Mouse (Mus musculus): Measurements from ENCODE around the gene Gm3625. TPM values are rescaled to one million over a fixed set of nuclear protein-coding genes. Genes with fewer than 3 reads are reported as not detected.
"Not testable (repeated sequence)": the region's sequence is repeated elsewhere in the genome, so short reads cannot be mapped to it uniquely, and the experiment has no call there.

Gm3625 gene
- total and polyA plus RNA-seq, 2 experiments from 2014 or later, result not detected

DNA sequence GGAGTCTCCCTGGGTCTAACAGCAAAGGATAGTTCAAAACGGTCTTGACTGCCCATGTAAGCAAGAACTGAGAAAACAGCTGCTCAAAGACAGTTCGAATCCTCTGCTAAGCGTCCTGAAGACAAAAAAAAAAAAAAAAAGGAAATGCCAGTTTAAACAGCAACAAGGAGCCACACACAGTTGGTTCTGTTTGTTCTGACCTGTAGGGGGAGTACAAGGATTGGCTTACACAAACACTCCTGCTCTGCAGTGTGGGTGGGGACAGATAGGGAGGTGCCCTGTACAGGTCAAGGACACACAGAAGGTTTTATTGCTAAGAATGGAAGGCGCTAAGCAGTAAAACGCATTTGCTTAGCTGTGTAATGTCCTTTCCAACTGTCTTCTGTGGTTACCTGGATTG, 20.9 kb downstream of the Gm3625 start:
- DNase-seq (ENCODE audit: low spot score) (peak; percentile 50), ATAC-seq (ENCODE audit: low FRiP score) (no peak)
- Histone ChIP-seq H3K27me3 (ENCODE audit: insufficient read depth, low read length) (no peaks in the 10 kb centered on the region), H3K4me2 (ENCODE audit: low read depth, low read length, poor library complexity, severe bottlenecking) (no peak overlapping the region), H3K9ac (replicated peaks; ENCODE audit: low read length, poor library complexity, severe bottlenecking) (no peak overlapping the region), H3K9me3 (ENCODE audit: low read length) (no peaks in the 10 kb centered on the region), H3K4me1 (ENCODE audit: insufficient read depth, low read length) (no peaks in the 10 kb centered on the region), H3K36me3 (ENCODE audit: insufficient read depth, low read length) (no peaks in the 10 kb centered on the region), H3K27ac (ENCODE audit: low read depth, low read length) (no peak overlapping the region), H3K4me3 (ENCODE audit: low read depth, low read length) (no peak overlapping the region)
- WGBS, result 38% methylated on average over 5 of the region's 5 CpGs
- peak; percentile 56 for TF ChIP-seq CTCF (IDR thresholded peaks at IDR 0.05)

GRCm38 (mm10) chr12:4558475-4559279, 34.0 kb downstream of the Gm3625 start:
- no peak overlapping the region for H3K4me3 ChIP-seq (ENCODE audit: low read depth, low read length)
- no peak for DNase-seq (ENCODE audit: low spot score)
- H3K9me3 ChIP-seq (ENCODE audit: low read length), result no peaks in the 10 kb centered on the region
- ATAC-seq (ENCODE audit: low FRiP score), result no peak
- H3K9ac ChIP-seq (replicated peaks; ENCODE audit: low read length, poor library complexity, severe bottlenecking), result no peak overlapping the region
- H3K27ac ChIP-seq (ENCODE audit: low read depth, low read length), result no peak overlapping the region
- H3K36me3 ChIP-seq (ENCODE audit: insufficient read depth, low read length), result no peaks in the 10 kb centered on the region
- 79% methylated on average over 9 of the region's 9 CpGs for WGBS
- no peak for TF ChIP-seq CTCF (IDR thresholded peaks at IDR 0.05)
- H3K27me3 ChIP-seq (ENCODE audit: insufficient read depth, low read length), result no peaks in the 10 kb centered on the region
- H3K4me2 ChIP-seq (ENCODE audit: low read depth, low read length, poor library complexity, severe bottlenecking), result no peak overlapping the region
- no peaks in the 10 kb centered on the region for H3K4me1 ChIP-seq (ENCODE audit: insufficient read depth, low read length)

DNA sequence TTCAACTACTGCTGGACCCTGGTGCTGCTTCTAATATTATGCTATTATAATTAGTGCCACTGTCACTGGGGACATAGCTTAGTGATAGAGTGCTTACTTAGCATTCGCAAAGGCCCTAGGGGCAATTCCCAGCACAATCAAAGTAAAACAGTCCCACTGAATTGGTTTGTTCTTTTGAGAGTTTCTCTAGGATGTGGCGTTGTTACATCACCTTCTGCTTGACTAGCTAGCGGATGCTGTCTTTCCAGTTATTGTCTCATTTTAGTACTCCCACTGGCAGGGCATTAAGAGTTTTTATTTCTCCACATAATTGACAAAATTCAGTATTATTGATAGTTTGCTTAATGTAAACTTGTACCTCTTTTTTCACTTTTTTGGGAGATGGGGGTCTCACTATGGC, 34.7 kb downstream of the Gm3625 start:
- 79% methylated on average over 3 of the region's 3 CpGs for WGBS

DNA sequence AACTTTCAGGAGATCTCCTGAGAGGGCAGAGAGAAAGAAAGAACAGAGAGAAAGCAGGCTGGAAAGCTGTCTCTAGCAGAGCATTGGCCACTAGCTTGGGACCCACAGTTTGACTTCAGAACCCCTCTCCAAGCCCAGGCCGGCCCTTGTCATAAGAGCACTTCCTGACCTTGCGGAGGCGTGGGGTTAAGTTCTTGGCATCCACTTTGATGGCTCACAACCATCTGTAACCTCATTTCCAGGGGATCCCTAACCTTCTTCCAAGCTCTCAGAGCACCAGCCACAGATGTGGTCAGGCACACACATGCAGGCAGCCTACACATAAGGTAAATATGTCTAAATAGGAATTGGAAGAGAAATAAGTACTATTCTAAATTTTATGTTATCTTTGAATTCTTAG, 35.3 kb downstream of the Gm3625 start:
- Histone ChIP-seq H3K27ac (ENCODE audit: low read depth, low read length) (no peak overlapping the region), H3K9ac (replicated peaks; ENCODE audit: low read length, poor library complexity, severe bottlenecking) (no peak overlapping the region), H3K4me3 (ENCODE audit: low read depth, low read length) (no peak overlapping the region), H3K9me3 (ENCODE audit: low read length) (no peaks in the 10 kb centered on the region), H3K4me1 (ENCODE audit: insufficient read depth, low read length) (no peaks in the 10 kb centered on the region), H3K4me2 (ENCODE audit: low read depth, low read length, poor library complexity, severe bottlenecking) (no peak overlapping the region), H3K36me3 (ENCODE audit: insufficient read depth, low read length) (no peaks in the 10 kb centered on the region), H3K27me3 (ENCODE audit: insufficient read depth, low read length) (no peaks in the 10 kb centered on the region)
- no peak for ATAC-seq (ENCODE audit: low FRiP score)
- WGBS, result 79% methylated on average over 3 of the region's 3 CpGs
- TF ChIP-seq CTCF (IDR thresholded peaks at IDR 0.05), result no peak
- DNase-seq (ENCODE audit: low spot score), result no peak

More for the DNA sequence above, 34.7 kb downstream of the Gm3625 start:
- DNase-seq (ENCODE audit: low spot score) (no peak), ATAC-seq (ENCODE audit: low FRiP score) (no peak)
- Histone ChIP-seq H3K9me3 (ENCODE audit: low read length) (no peaks in the 10 kb centered on the region), H3K4me2 (ENCODE audit: low read depth, low read length, poor library complexity, severe bottlenecking) (no peak overlapping the region), H3K9ac (replicated peaks; ENCODE audit: low read length, poor library complexity, severe bottlenecking) (no peak overlapping the region), H3K27ac (ENCODE audit: low read depth, low read length) (no peak overlapping the region), H3K4me3 (ENCODE audit: low read depth, low read length) (no peak overlapping the region), H3K4me1 (ENCODE audit: insufficient read depth, low read length) (no peaks in the 10 kb centered on the region), H3K27me3 (ENCODE audit: insufficient read depth, low read length) (no peaks in the 10 kb centered on the region), H3K36me3 (ENCODE audit: insufficient read depth, low read length) (no peaks in the 10 kb centered on the region)
- no peak for TF ChIP-seq CTCF (IDR thresholded peaks at IDR 0.05)

DNA sequence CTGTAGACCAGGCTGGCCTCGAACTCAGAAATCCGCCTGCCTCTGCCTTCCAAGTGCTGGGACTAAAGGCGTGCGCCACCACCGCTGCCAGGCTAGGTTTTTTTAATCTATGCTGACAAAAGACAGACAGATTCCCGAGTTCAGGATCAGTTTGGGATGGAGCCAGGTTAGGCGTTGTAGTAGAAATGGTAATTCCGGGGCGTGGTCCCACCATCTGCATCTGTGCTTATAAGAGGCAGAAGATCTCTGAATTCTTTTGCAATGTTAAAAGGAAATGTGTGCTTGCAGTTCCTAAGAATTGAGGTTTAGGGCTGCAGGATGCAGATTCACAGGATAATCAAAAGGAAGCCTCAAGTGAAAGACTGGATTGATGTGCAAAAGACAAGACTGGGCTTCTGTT, 35.8 kb downstream of the Gm3625 start:
- no peaks in the 10 kb centered on the region for H3K9me3 ChIP-seq (ENCODE audit: low read length)
- WGBS, result 86% methylated on average over 9 of the region's 9 CpGs
- TF ChIP-seq CTCF (IDR thresholded peaks at IDR 0.05), result no peak

GRCm38 (mm10) chr12:4555451-4555850, 37.3 kb downstream of the Gm3625 start:
- no peaks in the 10 kb centered on the region for H3K36me3 ChIP-seq (ENCODE audit: insufficient read depth, low read length)
- H3K9me3 ChIP-seq (ENCODE audit: low read length), result no peaks in the 10 kb centered on the region
- H3K4me2 ChIP-seq (ENCODE audit: low read depth, low read length, poor library complexity, severe bottlenecking), result no peak overlapping the region
- H3K9ac ChIP-seq (replicated peaks; ENCODE audit: low read length, poor library complexity, severe bottlenecking), result no peak overlapping the region
- no peak overlapping the region for H3K27ac ChIP-seq (ENCODE audit: low read depth, low read length)
- no peak overlapping the region for H3K4me3 ChIP-seq (ENCODE audit: low read depth, low read length)
- DNase-seq (ENCODE audit: low spot score), result no peak
- ATAC-seq (ENCODE audit: low FRiP score), result no peak
- no peaks in the 10 kb centered on the region for H3K4me1 ChIP-seq (ENCODE audit: insufficient read depth, low read length)
- 66% methylated on average over 5 of the region's 6 CpGs for WGBS
- no peak for TF ChIP-seq CTCF (IDR thresholded peaks at IDR 0.05)
- H3K27me3 ChIP-seq (ENCODE audit: insufficient read depth, low read length), result no peaks in the 10 kb centered on the region

More for the DNA sequence above, 35.8 kb downstream of the Gm3625 start:
- Histone ChIP-seq H3K9ac (replicated peaks; ENCODE audit: low read length, poor library complexity, severe bottlenecking) (no peak overlapping the region), H3K4me2 (ENCODE audit: low read depth, low read length, poor library complexity, severe bottlenecking) (no peak overlapping the region), H3K4me3 (ENCODE audit: low read depth, low read length) (no peak overlapping the region), H3K36me3 (ENCODE audit: insufficient read depth, low read length) (no peaks in the 10 kb centered on the region), H3K27me3 (ENCODE audit: insufficient read depth, low read length) (no peaks in the 10 kb centered on the region), H3K27ac (ENCODE audit: low read depth, low read length) (no peak overlapping the region), H3K4me1 (ENCODE audit: insufficient read depth, low read length) (no peaks in the 10 kb centered on the region)
- ATAC-seq (ENCODE audit: low FRiP score) (no peak), DNase-seq (ENCODE audit: low spot score) (no peak)

DNA sequence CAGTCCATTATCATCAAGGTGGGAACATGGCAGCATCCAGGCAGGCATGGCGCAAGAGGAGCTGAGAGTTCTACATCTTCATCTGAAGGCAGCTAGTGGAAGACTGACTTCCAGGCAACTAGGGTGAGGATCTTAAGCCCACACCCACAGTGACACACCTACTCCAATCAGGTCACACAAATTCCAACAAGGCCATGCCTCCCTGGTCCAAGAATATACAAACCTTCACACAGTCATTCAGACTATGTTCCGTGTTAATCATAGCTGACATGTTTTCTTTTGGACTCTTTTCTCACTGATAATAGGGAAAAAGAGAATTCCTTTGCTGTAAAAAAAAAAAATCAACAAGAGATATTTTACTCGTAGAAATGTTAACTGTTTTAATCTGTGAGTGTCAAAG, 39.0 kb downstream of the Gm3625 start:
- not testable (repeated sequence) for ATAC-seq (ENCODE audit: low FRiP score); H3K9ac ChIP-seq (replicated peaks; ENCODE audit: low read length, poor library complexity, severe bottlenecking); H3K4me2 ChIP-seq (ENCODE audit: low read depth, low read length, poor library complexity, severe bottlenecking); DNase-seq (ENCODE audit: low spot score); H3K9me3 ChIP-seq (ENCODE audit: low read length); H3K27me3 ChIP-seq (ENCODE audit: insufficient read depth, low read length); H3K4me1 ChIP-seq (ENCODE audit: insufficient read depth, low read length); H3K4me3 ChIP-seq (ENCODE audit: low read depth, low read length); H3K27ac ChIP-seq (ENCODE audit: low read depth, low read length); H3K36me3 ChIP-seq (ENCODE audit: insufficient read depth, low read length)
- 82% methylated on average over 3 of the region's 3 CpGs for WGBS
